Mouse (Mus musculus) retina, embryonic 14.5 days (tissue): ENCODE measurements at regions not wholly inside any gene's neighbourhood (a gene's known extent, or its start where the extent isn't known, plus 50 kb on each side); places are given as distances from the start of the nearest gene placed in this dataset.
"Not testable (repeated sequence)": the region's sequence is repeated elsewhere in the genome, so short reads cannot be mapped to it uniquely, and the experiment has no call there.

ENCODE experiments used
- DNase-seq: peaks from one replicate; pipeline ENCODE4 v3.0.0-alpha.2; 2015; ENCODE audit warnings: low spot score

DNA sequence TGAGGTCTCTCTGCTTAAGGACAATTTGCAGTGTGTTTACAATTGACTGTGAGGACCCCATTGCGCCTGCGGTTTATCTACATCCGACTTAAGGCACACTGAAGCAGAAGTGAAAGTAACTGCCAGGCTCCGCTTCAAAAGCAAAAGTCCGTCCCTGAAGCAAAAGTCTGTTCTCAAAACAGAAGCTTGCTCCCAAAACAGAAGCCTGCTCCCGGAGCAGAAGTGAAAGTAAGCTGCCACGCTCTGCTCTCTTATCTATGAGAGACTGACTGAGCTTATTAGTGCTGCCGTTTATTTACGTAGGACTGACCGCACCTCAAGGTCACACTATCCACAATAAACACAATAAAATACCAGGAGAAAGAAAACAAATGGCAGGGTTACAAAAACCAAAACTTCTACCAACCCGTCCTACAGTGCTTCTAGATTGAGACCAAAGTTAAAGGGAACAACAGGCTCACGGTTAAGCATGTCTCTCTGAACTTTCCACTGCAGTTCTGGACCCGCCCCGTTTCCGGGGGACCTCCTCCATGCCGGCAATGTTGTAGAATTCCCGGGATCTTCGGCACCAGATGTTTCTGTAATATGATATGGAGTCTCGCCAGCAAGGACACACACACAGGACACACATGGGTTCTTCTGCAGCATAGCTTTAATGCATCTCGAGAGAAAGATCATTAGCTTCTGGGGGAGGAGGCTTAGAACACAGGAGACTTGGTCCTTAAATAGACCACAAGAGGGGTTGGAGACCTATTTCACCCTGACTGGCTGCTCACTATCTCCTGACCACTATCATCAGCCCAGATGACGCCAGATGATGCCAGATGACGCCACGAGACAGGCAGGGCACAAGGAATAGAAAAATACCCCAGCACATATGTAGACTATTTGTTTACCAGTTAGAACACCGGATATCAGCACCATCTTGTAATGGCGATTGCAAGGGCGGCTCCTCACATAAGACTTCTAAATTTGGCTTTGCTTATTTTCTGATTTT is 665.8 kb downstream of the Nebl start:
- DNase-seq: not testable (repeated sequence)
